Mouse (Mus musculus) heart, embryonic 16.5 days (tissue): ENCODE measurements around the gene Gm42674. TPM values are rescaled to one million over a fixed set of nuclear protein-coding genes. Genes with fewer than 3 reads are reported as not detected.

Experiments
- polyA plus RNA-seq: library from polyadenylated mRNA; unstranded; fragments of >200 nt; fragmentation: Nextera tagmentation; extraction: Ambion mirVana; gene quantifications from 2 replicates; pipeline ENCODE4 v1.2.1, GENCODE M21; 2015

Gm42674 gene
- polyA plus RNA-seq, 1 experiment from 2014 or later, result not detected

Other genes starting within 250 kb of the Gm42674 start
- 5.6 and 6.7 TPM in 2 replicates for gene Slc27a3, start 212.0 kb upstream of the Gm42674 start, polyA plus RNA-seq
- gene Ints3, start 168.3 kb upstream of the Gm42674 start, polyA plus RNA-seq, result 18.4 and 19.8 TPM in 2 replicates
- gene Npr1, start 136.0 kb upstream of the Gm42674 start, polyA plus RNA-seq, result 11.3 and 13.0 TPM in 2 replicates
- 103 and 104 TPM in 2 replicates for gene Ilf2, start 125.8 kb upstream of the Gm42674 start, polyA plus RNA-seq
- 76.1 and 88.9 TPM in 2 replicates for gene Snapin, start 110.9 kb upstream of the Gm42674 start, polyA plus RNA-seq
- 95.6 and 98.2 TPM in 2 replicates for gene Chtop, start 92.4 kb upstream of the Gm42674 start, polyA plus RNA-seq
- 348 and 352 TPM in 2 replicates for gene S100a1, start 87.5 kb upstream of the Gm42674 start, polyA plus RNA-seq
- 84.4 and 88.6 TPM in 2 replicates for gene S100a13, start 87.5 kb upstream of the Gm42674 start, polyA plus RNA-seq
- 5.7 and 7.3 TPM in 2 replicates for gene S100a14, start 75.0 kb upstream of the Gm42674 start, polyA plus RNA-seq
- 96.5 and 110 TPM in 2 replicates for gene S100a16, start 64.7 kb upstream of the Gm42674 start, polyA plus RNA-seq
- 1.4 and 3.8 TPM in 2 replicates for gene S100a3, start 41.3 kb upstream of the Gm42674 start, polyA plus RNA-seq
- gene S100a2, start 11.7 kb upstream of the Gm42674 start, polyA plus RNA-seq, result not detected in 2 replicates
- gene S100a4, start 1.9 kb downstream of the Gm42674 start, polyA plus RNA-seq, result 5.8 and 11.8 TPM in 2 replicates
- not detected in 2 replicates for gene S100a5, start 6.6 kb downstream of the Gm42674 start, polyA plus RNA-seq
- 56.9 and 61.6 TPM in 2 replicates for gene S100a6, start 11.0 kb downstream of the Gm42674 start, polyA plus RNA-seq
- gene S100a7a, start 52.1 kb downstream of the Gm42674 start, polyA plus RNA-seq, result 0.14 TPM in 1 of 2 replicates, not detected in the other
- 16.3 and 22.3 TPM in 2 replicates for gene S100a8, start 67.1 kb downstream of the Gm42674 start, polyA plus RNA-seq
- gene S100a9, start 93.8 kb downstream of the Gm42674 start, polyA plus RNA-seq, result 11.5 and 16.9 TPM in 2 replicates
- not detected in 2 replicates for gene Pglyrp4, start 125.0 kb downstream of the Gm42674 start, polyA plus RNA-seq
- not detected in 2 replicates for gene Gm5849, start 176.0 kb downstream of the Gm42674 start, polyA plus RNA-seq